Mouse (Mus musculus): ENCODE results near the gene Tbc1d8. TPM values are rescaled to one million over a fixed set of nuclear protein-coding genes. Genes with fewer than 3 reads are reported as not detected.

Gene Tbc1d8
- total RNA-seq, 2 experiments from 2014 or later, result 10.1 to 10.8 TPM

Other genes starting within 250 kb of the Tbc1d8 start
- 1,000 to 10,000 TPM in 1 of 2 experiments, 100 to 1,000 TPM in 1; 986 to 1,037 TPM for gene Rpl31, start 110.9 kb downstream of the Tbc1d8 start, total RNA-seq (2021)
- 10 to 100 TPM; 26.3 to 28.7 TPM for gene Cnot11, start 56.2 kb upstream of the Tbc1d8 start, total RNA-seq (2021)
- 10 to 100 TPM; 49.6 to 57.4 TPM for gene Rnf149, start 98.7 kb upstream of the Tbc1d8 start, total RNA-seq (2021)
- under 1 TPM; 0.56 to 0.98 TPM for gene Creg2, start 172.7 kb upstream of the Tbc1d8 start, total RNA-seq (2021)
- gene Rfx8, start 242.2 kb upstream of the Tbc1d8 start, total RNA-seq (2021), result under 1 TPM; 0.39 to 0.93 TPM